Mouse (Mus musculus) lung, postnatal 4 days (tissue): ENCODE results near the gene Gga3.

Experiments used
- DNase-seq, 2 experiments: peaks; one replicate each; pipeline ENCODE4 v3.0.0; 2021

Gene Gga3

GRCm38 (mm10) chr11:115555717-115556116, 48.1 kb downstream of the Gga3 start:
- DNase-seq: no peak

GRCm38 (mm10) chr11:115552783-115553182, 51.1 kb downstream of the Gga3 start:
- peak in 1 of 2 experiments; percentile 15 for DNase-seq

GRCm38 (mm10) chr11:115543571-115543970, 60.3 kb downstream of the Gga3 start:
- no peak for DNase-seq

GRCm38 (mm10) chr11:115538045-115538444, 65.8 kb downstream of the Gga3 start:
- no peak for DNase-seq

- no peak for DNase-seq
Observed at GRCm38 (mm10) chr11:115536856-115537568, 66.8 kb downstream of the Gga3 start.

- peak; percentile 99 for DNase-seq
Observed at GRCm38 (mm10) chr11:115536038-115536681, 67.7 kb downstream of the Gga3 start, which contains the start of gene Sumo2. TSS of gene Sumo2 (minus strand) at chr11:115536276.

- peak; percentile 76 to 89 for DNase-seq
Observed at GRCm38 (mm10) chr11:115535401-115536037, 68.3 kb downstream of the Gga3 start.

- no peak for DNase-seq
Observed at GRCm38 (mm10) chr11:115534759-115535371, 69.0 kb downstream of the Gga3 start.
